27 mouse cellular contexts compared by ENCODE assay signal in genomic region chr9:27558286-27558685, GRCm38 (mm10).
DNase-seq lines count a peak whose midpoint lies in the region; ATAC-seq and TF ChIP-seq lines count a peak whose summit lies in the region.
"Had no signal": no experiment of that assay in that cellular context is flagged by ENCODE, and none has a peak within 500 bp of the region (broad histone marks: within the 10 kb centered on the region; RNA-seq: fewer than 3 reads in every experiment).

No protein-coding gene starts in this region.

- TF ChIP-seq RAD21 in CH12.LX (IDR thresholded peaks at IDR 0.05; ENCODE audit: low read depth, low read length), result no peak

- TF ChIP-seq EP300 in CH12.LX (IDR thresholded peaks at IDR 0.05; ENCODE audit: low read length), result peak; percentile 54

- dilution Hi-C loops in CH12.LX (cut with MboI; ENCODE audit: extremely low pct_ligation_motif_present, extremely low pct_unique_long_range_greater_than_20kb, low sequenced_read_pairs), result no loop called here

- H3K27me3 ChIP-seq in midbrain, embryonic 10.5 days (ENCODE audit: low read depth, poor library complexity, severe bottlenecking), result no peaks in the 10 kb centered on the region
- no peaks in the 10 kb centered on the region for H3K27me3 ChIP-seq in midbrain, embryonic 15.5 days (replicated peaks)
- no peaks in the 10 kb centered on the region for H3K27me3 ChIP-seq in CH12.LX (replicated peaks)
- H3K27me3 ChIP-seq: embryonic facial prominence, embryonic 13.5 days; forebrain, embryonic 13.5 days; heart, embryonic 12.5 days; heart, embryonic 15.5 days had no signal

- H3K79me2 ChIP-seq in CH12.LX (replicated peaks; ENCODE audit: control insufficient read depth, extremely low read depth, insufficient read depth, poor library complexity, severe bottlenecking), result no peaks in the 10 kb centered on the region

- H3K4me3 ChIP-seq in midbrain, embryonic 10.5 days, result no peak overlapping the region
- no peak overlapping the region for H3K4me3 ChIP-seq in midbrain, embryonic 15.5 days
- no peak overlapping the region for H3K4me3 ChIP-seq in CH12.LX (replicated peaks in 1 of 3; ENCODE audit: low read depth in 2 of 3, low read length in 2 of 3, poor library complexity in 1 of 3)
- H3K4me3 ChIP-seq: embryonic facial prominence, embryonic 10.5 days; embryonic facial prominence, embryonic 13.5 days; erythroblast, embryonic 14.5 days; forebrain, embryonic 13.5 days; heart, embryonic 12.5 days; heart, embryonic 15.5 days; hindbrain, embryonic 10.5 days had no signal

- no peak for DNase-seq in midbrain, embryonic 10.5 days (ENCODE audit: low spot score)
- peak; percentile 56 for DNase-seq in CH12.LX (ENCODE audit: extremely low read depth)
- peak; percentile 1 for DNase-seq in induced T-regulatory cell, adult 2 months (ENCODE audit: low read depth)
- no peak for DNase-seq in kidney, postnatal 10 days
- no peak for DNase-seq in spleen, adult 12 weeks (ENCODE audit: low spot score)
- DNase-seq: adrenal gland, adult 2 months; adrenal gland, postnatal 14 days; cerebellum, adult 18-20 months; cerebellum, adult 9-10 months; cerebellum, postnatal 25 days; embryo, embryonic 11 days; forebrain, postnatal 0 days; gastrocnemius, postnatal 25 days; heart, adult 18-20 months; heart, postnatal 10 days; heart, postnatal 36 days had no signal

- no peaks in the 10 kb centered on the region; the same call in 1 of the 2 replicates for H3K9me3 ChIP-seq in midbrain, embryonic 10.5 days (replicated peaks)
- H3K9me3 ChIP-seq in midbrain, embryonic 15.5 days, result no peaks in the 10 kb centered on the region
- no peaks in the 10 kb centered on the region for H3K9me3 ChIP-seq in CH12.LX (replicated peaks; ENCODE audit: low read length)
- H3K9me3 ChIP-seq: embryonic facial prominence, embryonic 10.5 days; embryonic facial prominence, embryonic 13.5 days; heart, embryonic 12.5 days; heart, embryonic 15.5 days had no signal

- no peak for ATAC-seq in midbrain, embryonic 15.5 days (replicated peaks)
- ATAC-seq: forebrain, embryonic 13.5 days; forebrain, postnatal 0 days; hindbrain, postnatal 0 days; intestine, postnatal 0 days had no signal

- peaks cover 24% of the 10 kb centered on the region for H3K4me1 ChIP-seq in midbrain, embryonic 10.5 days
- H3K4me1 ChIP-seq in midbrain, embryonic 15.5 days, result peaks cover 14% of the 10 kb centered on the region
- peaks cover 12 to 21% of the 10 kb centered on the region in 2 experiments for H3K4me1 ChIP-seq in CH12.LX (ENCODE audit: control insufficient read depth in 1 of 2, insufficient read depth in 2 of 2)
- H3K4me1 ChIP-seq: embryonic facial prominence, embryonic 13.5 days; heart, embryonic 15.5 days had no signal

- no peak overlapping the region for H3K4me2 ChIP-seq in midbrain, embryonic 15.5 days
- H3K4me2 ChIP-seq in CH12.LX (ENCODE audit: insufficient read depth, low read depth, poor library complexity, severe bottlenecking), result peak overlapping the region; percentile 68
- H3K4me2 ChIP-seq: embryonic facial prominence, embryonic 13.5 days; forebrain, embryonic 13.5 days; heart, embryonic 12.5 days; heart, embryonic 15.5 days; hindbrain, embryonic 14.5 days had no signal

- 87% methylated on average over 3 of the region's 3 CpGs for WGBS in midbrain, embryonic 10.5 days
- 86% methylated on average over 3 of the region's 3 CpGs for WGBS in midbrain, embryonic 15.5 days

- H3K27ac ChIP-seq in midbrain, embryonic 10.5 days (replicated peaks), result 0 out of 2 replicates have a peak overlapping the region, but pooled peaks have one; percentile 80
- no peak overlapping the region for H3K27ac ChIP-seq in midbrain, embryonic 15.5 days
- no peak overlapping the region for H3K27ac ChIP-seq in CH12.LX (ENCODE audit: insufficient read depth, low read depth)
- H3K27ac ChIP-seq: embryonic facial prominence, embryonic 10.5 days; embryonic facial prominence, embryonic 13.5 days; forebrain, embryonic 13.5 days; heart, embryonic 15.5 days; hindbrain, embryonic 10.5 days; hindbrain, embryonic 14.5 days; hindbrain, postnatal 0 days had no signal

- in situ Hi-C loops in CH12.LX (cut with MboI; ENCODE audit: low pct_ligation_motif_present, low pct_unique_long_range_greater_than_20kb, low sequenced_read_pairs), result no loop called here

- no peaks in the 10 kb centered on the region for H3K36me3 ChIP-seq in midbrain, embryonic 10.5 days
- no peaks in the 10 kb centered on the region for H3K36me3 ChIP-seq in midbrain, embryonic 15.5 days (replicated peaks)
- H3K36me3 ChIP-seq in CH12.LX (replicated peaks in 1 of 2; ENCODE audit: control insufficient read depth in 1 of 2, insufficient read depth in 1 of 2, low read length in 1 of 2), result no peaks in the 10 kb centered on the region
- H3K36me3 ChIP-seq: embryonic facial prominence, embryonic 10.5 days; embryonic facial prominence, embryonic 13.5 days; heart, embryonic 12.5 days; heart, embryonic 15.5 days; hindbrain, embryonic 10.5 days had no signal

- H3K9ac ChIP-seq in midbrain, embryonic 15.5 days, result no peak overlapping the region
- no peak overlapping the region for H3K9ac ChIP-seq in CH12.LX (ENCODE audit: insufficient read depth, low read depth)
- H3K9ac ChIP-seq: embryonic facial prominence, embryonic 13.5 days; forebrain, embryonic 13.5 days; forebrain, postnatal 0 days; heart, embryonic 12.5 days; heart, embryonic 15.5 days; hindbrain, embryonic 14.5 days had no signal

- TF ChIP-seq POLR2A in CH12.LX (IDR thresholded peaks at IDR 0.05; ENCODE audit: low read depth, low read length), result no peak

- no peak for TF ChIP-seq CTCF in CH12.LX (conservative IDR thresholded peaks at IDR 0.05 in 1 of 2, IDR thresholded peaks at IDR 0.05 in 1 of 2; ENCODE audit: low read depth in 2 of 2, low read length in 2 of 2)

TF ChIP-seq in CH12.LX, 34 proteins besides CTCF, POLR2A, EP300 and RAD21:
- no peak for TF ChIP-seq JUND (conservative IDR thresholded peaks at IDR 0.05; ENCODE audit: low read depth, low read length)
- no peak for TF ChIP-seq ZC3H11A (IDR thresholded peaks at IDR 0.05; ENCODE audit: low read depth, low read length)
- TF ChIP-seq NRF1 (IDR thresholded peaks at IDR 0.05; ENCODE audit: low read depth, low read length), result no peak
- TF ChIP-seq PAX5 (IDR thresholded peaks at IDR 0.05; ENCODE audit: low read length), result no peak
- no peak for TF ChIP-seq CHD2 (IDR thresholded peaks at IDR 0.05; ENCODE audit: low read length)
- no peak for TF ChIP-seq MXI1 (IDR thresholded peaks at IDR 0.05; ENCODE audit: low read depth, low read length)
- no peak for TF ChIP-seq POLR2AphosphoS2 (IDR thresholded peaks at IDR 0.05; ENCODE audit: low read depth, low read length)
- TF ChIP-seq MAX (IDR thresholded peaks at IDR 0.05; ENCODE audit: low read length), result peak; percentile 37; the same call in 1 of the 2 replicates
- 0 out of 2 replicates have a peak, but pooled peaks have one; percentile 49 for TF ChIP-seq BHLHE40 (IDR thresholded peaks at IDR 0.05; ENCODE audit: low read depth, low read length)
- 0 out of 2 replicates have a peak, but pooled peaks have one; percentile 36 for TF ChIP-seq ELF1 (IDR thresholded peaks at IDR 0.05; ENCODE audit: low read depth, low read length)
- peak; percentile 21; the same call in 1 of the 2 replicates for TF ChIP-seq IRF4 (IDR thresholded peaks at IDR 0.05; ENCODE audit: low read depth, low read length)
- no peak for TF ChIP-seq CHD1 (IDR thresholded peaks at IDR 0.05; ENCODE audit: low read depth, low read length)
- TF ChIP-seq MEF2A (IDR thresholded peaks at IDR 0.05; ENCODE audit: borderline replicate concordance, low read depth, low read length), result 0 out of 2 replicates have a peak, but pooled peaks have one; percentile 29
- 0 out of 2 replicates have a peak, but pooled peaks have one; percentile 33 for TF ChIP-seq MYC (IDR thresholded peaks at IDR 0.05; ENCODE audit: low read depth, low read length)

Comparison
In these comparisons a context has a peak if more than half of its experiments do, and no peak if none do; other contexts are left out.
1. DNase-seq: peak in CH12.LX (single experiment) and induced T-regulatory cell, adult 2 months (single experiment); none in midbrain, embryonic 10.5 days (single experiment), kidney, postnatal 10 days (single experiment) and spleen, adult 12 weeks (single experiment).